Mouse (Mus musculus) heart, adult 9 months (tissue): ENCODE measurements around the gene H2-DMa.
A peak's percentile ranks its signal among the peaks of the same experiment; 100 is the strongest.

Experiments used
- DNase-seq, 2 experiments: peaks; one replicate each; pipeline ENCODE4 v3.0.0; 2022; ENCODE audit warnings: low spot score in 2 of 2

The H2-DMa gene

GRCm38 (mm10) chr17:34119249-34120179 lies at the start of gene H2-DMa:
TSS of gene H2-DMa (plus strand) at chr17:34119541.
- DNase-seq = peak; percentile 99

- DNase-seq = no peak
These were observed 47.2 kb upstream of the H2-DMa start for GRCm38 (mm10) chr17:34072091-34072490.

- peak in 1 of 2 experiments; percentile 54 for DNase-seq
These were observed 44.1 kb upstream of the H2-DMa start for GRCm38 (mm10) chr17:34075271-34075670.

- DNase-seq = peak; percentile 31 to 59
These were observed 41.8 kb upstream of the H2-DMa start for GRCm38 (mm10) chr17:34077549-34077948.

- DNase-seq = no peak
These were observed 41.2 kb upstream of the H2-DMa start for GRCm38 (mm10) chr17:34078148-34078547.

- DNase-seq = no peak
These were observed 40.3 kb upstream of the H2-DMa start for GRCm38 (mm10) chr17:34079002-34079401.

GRCm38 (mm10) chr17:34079621-34080020 lies 39.7 kb upstream of the H2-DMa start:
- peak; percentile 24 to 66 for DNase-seq

GRCm38 (mm10) chr17:34083104-34083503 lies 36.2 kb upstream of the H2-DMa start:
- DNase-seq = no peak

GRCm38 (mm10) chr17:34087386-34087785 lies 32.0 kb upstream of the H2-DMa start:
- no peak for DNase-seq

GRCm38 (mm10) chr17:34088124-34088523 lies 31.2 kb upstream of the H2-DMa start:
- DNase-seq = no peak

GRCm38 (mm10) chr17:34090923-34091322 lies 28.4 kb upstream of the H2-DMa start:
- DNase-seq = no peak

GRCm38 (mm10) chr17:34092197-34092875 lies 27.0 kb upstream of the H2-DMa start, which contains the start of gene H2-Oa:
TSS of gene H2-Oa (plus strand) at chr17:34092340.
- DNase-seq = no peak

- no peak for DNase-seq
These were observed 26.0 kb upstream of the H2-DMa start for GRCm38 (mm10) chr17:34093199-34093874.

GRCm38 (mm10) chr17:34094283-34095035 lies 24.9 kb upstream of the H2-DMa start:
- no peak for DNase-seq

GRCm38 (mm10) chr17:34096497-34097010 lies 22.8 kb upstream of the H2-DMa start:
- no peak for DNase-seq

GRCm38 (mm10) chr17:34097272-34097671 lies 22.1 kb upstream of the H2-DMa start:
- no peak for DNase-seq

- no peak for DNase-seq
These were observed 20.4 kb upstream of the H2-DMa start for GRCm38 (mm10) chr17:34098709-34099479.

GRCm38 (mm10) chr17:34099531-34099930 lies 19.8 kb upstream of the H2-DMa start:
- DNase-seq = no peak

GRCm38 (mm10) chr17:34101185-34101584 lies 18.2 kb upstream of the H2-DMa start:
- no peak for DNase-seq

GRCm38 (mm10) chr17:34101604-34102032 lies 17.7 kb upstream of the H2-DMa start:
- peak; percentile 77 to 92 for DNase-seq
